Mouse (Mus musculus) ES-E14 (cell line): ENCODE measurements at regions not wholly inside any gene's neighbourhood (a gene's known extent, or its start where the extent isn't known, plus 50 kb on each side); places are given as distances from the start of the nearest gene placed in this dataset.

Experiments
- HCFC1 ChIP-seq: IDR thresholded peaks from 2 replicates; pipeline ENCODE4 v1.6.1; 2012; ENCODE audit warnings: low read length, inconsistent platforms, borderline replicate concordance; ENCODE audit not compliant: insufficient read depth
- ZC3H11A ChIP-seq: IDR thresholded peaks from 2 replicates; pipeline ENCODE4 v1.6.1; 2012; ENCODE audit warnings: low read depth, mild to moderate bottlenecking, inconsistent platforms, low read length, borderline replicate concordance

GRCm38 (mm10) chr17:61060450-61060849 lies 1820.7 kb downstream of the Efna5 start:
- TF ChIP-seq HCFC1 (no peak), ZC3H11A (no peak)
